Mouse (Mus musculus): ENCODE results near the gene Ripor3. TPM values are rescaled to one million over a fixed set of nuclear protein-coding genes. Genes with fewer than 3 reads are reported as not detected.

Ripor3 gene
- polyA plus RNA-seq, 1 experiment from 2014 or later = 2.3 TPM

GRCm38 (mm10) chr2:167958843-167959242 is 51.6 kb downstream of the Ripor3 start:
- Histone ChIP-seq H3K27ac (no peak overlapping the region), H3K36me3 (ENCODE audit: insufficient read depth, low read length) (0 out of 2 replicates have a peak, but pooled peaks cover 2% of the 10 kb centered on the region), H3K4me1 (replicated peaks; ENCODE audit: insufficient read depth, low read length) (peaks cover 5% of the 10 kb centered on the region), H3K4me3 (replicated peaks; ENCODE audit: low read depth, low read length) (no peak overlapping the region), H3K9me3 (replicated peaks; ENCODE audit: low read length) (no peaks in the 10 kb centered on the region), H3K27me3 (ENCODE audit: insufficient read depth, low read length) (no peaks in the 10 kb centered on the region), H3K9ac (ENCODE audit: low read depth, low read length) (no peak overlapping the region), H3K4me2 (ENCODE audit: low read length) (no peak overlapping the region)
- 42% methylated on average over 4 of the region's 4 CpGs for WGBS
- DNase-seq (ENCODE audit: low spot score) (peak; percentile 44), ATAC-seq (replicated peaks; ENCODE audit: low FRiP score, low read depth) (no peak)
- TF ChIP-seq CTCF (IDR thresholded peaks at IDR 0.05; ENCODE audit: low read depth) = no peak

DNA sequence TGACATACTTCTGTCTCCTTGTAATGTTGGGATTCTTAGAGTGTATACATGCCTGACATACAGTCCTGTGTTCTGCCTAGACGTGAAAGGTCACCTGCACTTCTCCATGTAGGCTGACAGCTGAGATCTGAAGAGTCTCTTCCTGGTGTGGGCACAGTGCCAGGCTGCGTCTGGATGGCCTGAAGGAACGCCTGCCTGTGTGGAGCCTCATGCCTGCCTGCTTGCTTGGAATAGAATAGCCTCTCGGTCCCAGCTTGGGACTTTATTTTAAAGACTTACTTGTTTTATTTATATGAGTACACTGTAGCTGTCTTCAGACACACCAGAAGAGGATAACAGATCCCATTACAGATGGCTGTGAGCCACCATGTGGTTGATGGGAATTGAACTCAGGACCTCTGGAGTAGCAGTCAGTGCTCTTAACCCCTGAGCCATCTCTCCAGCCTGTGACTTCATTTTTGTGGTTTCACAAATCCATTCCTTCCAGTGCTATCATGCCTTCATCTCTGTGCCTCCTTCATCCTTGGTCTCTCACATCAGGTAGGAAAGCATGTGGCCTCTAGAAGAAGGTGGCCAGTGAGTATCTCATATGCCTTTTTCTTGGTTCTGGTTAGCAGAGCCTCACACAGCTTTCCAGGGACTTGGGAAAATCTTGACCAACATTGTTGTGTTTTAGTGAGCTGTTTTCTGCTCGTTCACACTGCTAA is 52.2 kb downstream of the Ripor3 start:
- Histone ChIP-seq H3K27me3 (ENCODE audit: insufficient read depth, low read length) (no peaks in the 10 kb centered on the region), H3K9me3 (replicated peaks; ENCODE audit: low read length) (no peaks in the 10 kb centered on the region), H3K36me3 (ENCODE audit: insufficient read depth, low read length) (0 out of 2 replicates have a peak, but pooled peaks cover 2% of the 10 kb centered on the region), H3K27ac (no peak overlapping the region), H3K4me3 (replicated peaks; ENCODE audit: low read depth, low read length) (no peak overlapping the region), H3K4me2 (ENCODE audit: low read length) (no peak overlapping the region), H3K9ac (ENCODE audit: low read depth, low read length) (no peak overlapping the region), H3K4me1 (replicated peaks; ENCODE audit: insufficient read depth, low read length) (peaks cover 5% of the 10 kb centered on the region)
- DNase-seq (ENCODE audit: low spot score) = no peak
- no peak for TF ChIP-seq CTCF (IDR thresholded peaks at IDR 0.05; ENCODE audit: low read depth)
- WGBS = 42% methylated on average over 5 of the region's 5 CpGs
- ATAC-seq (replicated peaks; ENCODE audit: low FRiP score, low read depth) = no peak

- Histone ChIP-seq H3K27ac (no peak overlapping the region), H3K4me1 (replicated peaks; ENCODE audit: insufficient read depth, low read length) (peaks cover 5% of the 10 kb centered on the region), H3K4me2 (ENCODE audit: low read length) (no peak overlapping the region), H3K9me3 (replicated peaks; ENCODE audit: low read length) (no peaks in the 10 kb centered on the region), H3K36me3 (ENCODE audit: insufficient read depth, low read length) (0 out of 2 replicates have a peak, but pooled peaks cover 2% of the 10 kb centered on the region), H3K4me3 (replicated peaks; ENCODE audit: low read depth, low read length) (no peak overlapping the region), H3K9ac (ENCODE audit: low read depth, low read length) (no peak overlapping the region), H3K27me3 (ENCODE audit: insufficient read depth, low read length) (no peaks in the 10 kb centered on the region)
- DNase-seq (ENCODE audit: low spot score) = no peak
- WGBS = 91% methylated on average over 1 of the region's 1 CpGs
- TF ChIP-seq CTCF (IDR thresholded peaks at IDR 0.05; ENCODE audit: low read depth) = peak; percentile 47
- ATAC-seq (replicated peaks; ENCODE audit: low FRiP score, low read depth) = no peak
These were observed 52.9 kb downstream of the Ripor3 start for GRCm38 (mm10) chr2:167957539-167957938.

DNA sequence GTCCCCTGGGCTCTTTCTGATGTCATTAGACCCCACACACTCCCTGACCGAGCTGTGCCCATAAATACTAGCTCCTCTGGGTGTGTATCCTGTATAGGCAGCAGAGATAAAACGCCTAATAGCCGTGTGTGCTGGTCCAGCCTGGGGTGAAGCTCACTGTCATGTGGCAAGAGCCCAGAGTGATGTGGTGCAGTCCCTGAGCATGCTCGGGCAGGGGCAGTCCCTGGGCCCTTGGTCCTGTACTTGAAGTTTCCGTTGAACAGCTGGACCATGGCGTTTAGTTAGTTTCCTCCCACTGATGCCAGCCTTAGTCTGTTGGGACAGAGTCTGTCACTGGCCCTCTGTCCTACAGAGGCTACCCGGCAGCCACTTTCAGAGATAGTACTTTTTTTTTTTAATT is 55.5 kb downstream of the Ripor3 start:
- H3K27ac ChIP-seq = no peak overlapping the region
- H3K4me2 ChIP-seq (ENCODE audit: low read length) = no peak overlapping the region
- H3K9me3 ChIP-seq (replicated peaks; ENCODE audit: low read length) = no peaks in the 10 kb centered on the region
- WGBS = 66% methylated on average over 7 of the region's 7 CpGs
- no peak for ATAC-seq (replicated peaks; ENCODE audit: low FRiP score, low read depth)
- H3K9ac ChIP-seq (ENCODE audit: low read depth, low read length) = no peak overlapping the region
- DNase-seq (ENCODE audit: low spot score) = no peak
- H3K36me3 ChIP-seq (ENCODE audit: insufficient read depth, low read length) = 0 out of 2 replicates have a peak, but pooled peaks cover 2% of the 10 kb centered on the region
- H3K4me3 ChIP-seq (replicated peaks; ENCODE audit: low read depth, low read length) = no peak overlapping the region
- TF ChIP-seq CTCF (IDR thresholded peaks at IDR 0.05; ENCODE audit: low read depth) = no peak
- no peaks in the 10 kb centered on the region for H3K27me3 ChIP-seq (ENCODE audit: insufficient read depth, low read length)
- H3K4me1 ChIP-seq (replicated peaks; ENCODE audit: insufficient read depth, low read length) = peaks cover 11% of the 10 kb centered on the region

- Histone ChIP-seq H3K4me2 (ENCODE audit: low read length) (no peak overlapping the region), H3K27me3 (ENCODE audit: insufficient read depth, low read length) (no peaks in the 10 kb centered on the region), H3K9ac (ENCODE audit: low read depth, low read length) (no peak overlapping the region), H3K4me3 (replicated peaks; ENCODE audit: low read depth, low read length) (no peak overlapping the region), H3K4me1 (replicated peaks; ENCODE audit: insufficient read depth, low read length) (peaks cover 16% of the 10 kb centered on the region), H3K9me3 (replicated peaks; ENCODE audit: low read length) (no peaks in the 10 kb centered on the region), H3K27ac (no peak overlapping the region), H3K36me3 (ENCODE audit: insufficient read depth, low read length) (0 out of 2 replicates have a peak, but pooled peaks cover 2% of the 10 kb centered on the region)
- 79% methylated on average over 10 of the region's 10 CpGs for WGBS
- ATAC-seq (replicated peaks; ENCODE audit: low FRiP score, low read depth) (no peak), DNase-seq (ENCODE audit: low spot score) (no peak)
- no peak for TF ChIP-seq CTCF (IDR thresholded peaks at IDR 0.05; ENCODE audit: low read depth)
These were observed 56.6 kb downstream of the Ripor3 start for GRCm38 (mm10) chr2:167953819-167954218.

- no peaks in the 10 kb centered on the region for H3K9me3 ChIP-seq (replicated peaks; ENCODE audit: low read length)
- H3K9ac ChIP-seq (ENCODE audit: low read depth, low read length) = no peak overlapping the region
- H3K27ac ChIP-seq = peak overlapping the region; percentile 66; the same call in 1 of the 2 replicates
- 0 out of 2 replicates have a peak, but pooled peaks cover 2% of the 10 kb centered on the region for H3K36me3 ChIP-seq (ENCODE audit: insufficient read depth, low read length)
- DNase-seq (ENCODE audit: low spot score) (no peak), ATAC-seq (replicated peaks; ENCODE audit: low FRiP score, low read depth) (no peak)
- H3K4me1 ChIP-seq (replicated peaks; ENCODE audit: insufficient read depth, low read length) = peaks cover 25% of the 10 kb centered on the region
- H3K4me3 ChIP-seq (replicated peaks; ENCODE audit: low read depth, low read length) = no peak overlapping the region
- no peaks in the 10 kb centered on the region for H3K27me3 ChIP-seq (ENCODE audit: insufficient read depth, low read length)
- no peak overlapping the region for H3K4me2 ChIP-seq (ENCODE audit: low read length)
- TF ChIP-seq CTCF (IDR thresholded peaks at IDR 0.05; ENCODE audit: low read depth) = no peak
- 79% methylated on average over 13 of the region's 13 CpGs for WGBS
These were observed 58.9 kb downstream of the Ripor3 start for GRCm38 (mm10) chr2:167951301-167952211.
